Mouse (Mus musculus): ENCODE results near the gene Ebf1.

GRCm38 (mm10) chr11:44785479-44785878 lies 168.4 kb downstream of the Ebf1 start:
- TF ChIP-seq CTCF (IDR thresholded peaks at IDR 0.05; ENCODE audit: low read depth) (no peak), EP300 (IDR thresholded peaks at IDR 0.05; ENCODE audit: low read depth) (no peak)
